Mouse (Mus musculus): ENCODE data around the gene Mlec. TPM values are rescaled to one million over a fixed set of nuclear protein-coding genes. Genes with fewer than 3 reads are reported as not detected.

The Mlec gene
- total and polyA plus RNA-seq, 2 experiments from 2014 or later = 21.1 to 68.4 TPM

GRCm38 (mm10) chr5:115194626-115195221 lies 36.7 kb upstream of the Mlec start:
- 4% methylated on average over 12 of the region's 12 CpGs for WGBS
- Histone ChIP-seq H3K9me3 (replicated peaks; ENCODE audit: control insufficient read depth, low read length) (no peaks in the 10 kb centered on the region), H3K4me1 (ENCODE audit: control insufficient read depth, insufficient read depth) (peaks cover 10% of the 10 kb centered on the region), H3K4me3 (ENCODE audit: low read depth, low read length) (peak overlapping the region; percentile 60), H3K27ac (ENCODE audit: low read depth) (no peak overlapping the region), H3K27me3 (ENCODE audit: control insufficient read depth, insufficient read depth, low read length) (peaks cover 63% of the 10 kb centered on the region), H3K9ac (replicated peaks; ENCODE audit: low read depth, low read length) (no peak overlapping the region), H3K4me2 (ENCODE audit: low read depth, low read length) (peak overlapping the region; percentile 94), H3K36me3 (replicated peaks; ENCODE audit: control insufficient read depth, insufficient read depth, low read length) (no peaks in the 10 kb centered on the region)
- no peak for ATAC-seq (ENCODE audit: insufficient read depth, low read depth)
- DNase-seq (ENCODE audit: low spot score) = no peak
- TF ChIP-seq CTCF (IDR thresholded peaks at IDR 0.05; ENCODE audit: low read depth) (no peak), EP300 (IDR thresholded peaks at IDR 0.05; ENCODE audit: low read depth) (no peak)

GRCm38 (mm10) chr5:115193669-115194625 lies 36.0 kb upstream of the Mlec start, which contains the start of gene Cabp1:
Gene Cabp1 (minus strand): TSS chr5:115194381.
- DNase-seq (ENCODE audit: low spot score) (no peak), ATAC-seq (ENCODE audit: insufficient read depth, low read depth) (peak; percentile 16; the same call in 1 of the 2 replicates)
- no peaks in the 10 kb centered on the region for H3K36me3 ChIP-seq (replicated peaks; ENCODE audit: control insufficient read depth, insufficient read depth, low read length)
- TF ChIP-seq EP300 (IDR thresholded peaks at IDR 0.05; ENCODE audit: low read depth) (no peak), CTCF (IDR thresholded peaks at IDR 0.05; ENCODE audit: low read depth) (peak; percentile 23)
- no peak within 1 kb of the TSS for H3K27ac ChIP-seq (ENCODE audit: low read depth)
- 0 out of 2 replicates have a peak within 1 kb of the TSS, but pooled peaks have one; percentile 4 for H3K9ac ChIP-seq (replicated peaks; ENCODE audit: low read depth, low read length)
- H3K4me2 ChIP-seq (ENCODE audit: low read depth, low read length) = peak within 1 kb of the TSS; percentile 94
- WGBS = under 1% methylated on average over 100 of the region's 116 CpGs
- H3K4me1 ChIP-seq (ENCODE audit: control insufficient read depth, insufficient read depth) = peaks cover 10% of the 10 kb centered on the region
- peaks cover 65% of the 10 kb centered on the region for H3K27me3 ChIP-seq (ENCODE audit: control insufficient read depth, insufficient read depth, low read length)
- H3K9me3 ChIP-seq (replicated peaks; ENCODE audit: control insufficient read depth, low read length) = no peaks in the 10 kb centered on the region
- H3K4me3 ChIP-seq (ENCODE audit: low read depth, low read length) = peak within 1 kb of the TSS; percentile 60

DNA sequence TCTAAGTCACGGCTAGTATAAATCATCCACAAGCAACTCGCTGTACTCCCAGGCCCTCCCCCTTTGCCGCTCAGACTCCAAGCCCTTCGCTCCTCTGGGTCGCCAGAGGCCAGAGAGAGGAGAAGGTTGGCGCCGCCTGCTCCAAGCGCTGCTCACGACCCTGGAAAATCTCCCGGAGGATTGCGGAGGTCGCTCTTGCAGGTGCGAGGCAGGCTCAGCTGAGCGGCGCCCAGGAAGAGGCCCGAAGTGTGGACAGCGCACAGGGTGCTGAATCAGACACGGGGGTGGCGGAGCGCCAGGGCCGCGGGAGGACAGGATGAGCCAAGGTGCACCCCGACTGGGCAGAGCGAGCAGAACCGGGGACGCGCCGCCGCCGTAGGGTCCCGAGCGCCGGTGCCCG lies 35.2 kb upstream of the Mlec start:
- no peaks in the 10 kb centered on the region for H3K9me3 ChIP-seq (replicated peaks; ENCODE audit: control insufficient read depth, low read length)
- peaks cover 10% of the 10 kb centered on the region for H3K4me1 ChIP-seq (ENCODE audit: control insufficient read depth, insufficient read depth)
- 0 out of 2 replicates have a peak overlapping the region, but pooled peaks have one; percentile 4 for H3K9ac ChIP-seq (replicated peaks; ENCODE audit: low read depth, low read length)
- ATAC-seq (ENCODE audit: insufficient read depth, low read depth) = peak; percentile 73
- H3K4me2 ChIP-seq (ENCODE audit: low read depth, low read length) = peak overlapping the region; percentile 94
- peaks cover 65% of the 10 kb centered on the region for H3K27me3 ChIP-seq (ENCODE audit: control insufficient read depth, insufficient read depth, low read length)
- H3K27ac ChIP-seq (ENCODE audit: low read depth) = no peak overlapping the region
- no peaks in the 10 kb centered on the region for H3K36me3 ChIP-seq (replicated peaks; ENCODE audit: control insufficient read depth, insufficient read depth, low read length)
- peak overlapping the region; percentile 60 for H3K4me3 ChIP-seq (ENCODE audit: low read depth, low read length)
- DNase-seq (ENCODE audit: low spot score) = no peak
- WGBS = under 1% methylated on average over 24 of the region's 34 CpGs
- TF ChIP-seq CTCF (IDR thresholded peaks at IDR 0.05; ENCODE audit: low read depth) = no peak
- TF ChIP-seq EP300 (IDR thresholded peaks at IDR 0.05; ENCODE audit: low read depth) = no peak

DNA sequence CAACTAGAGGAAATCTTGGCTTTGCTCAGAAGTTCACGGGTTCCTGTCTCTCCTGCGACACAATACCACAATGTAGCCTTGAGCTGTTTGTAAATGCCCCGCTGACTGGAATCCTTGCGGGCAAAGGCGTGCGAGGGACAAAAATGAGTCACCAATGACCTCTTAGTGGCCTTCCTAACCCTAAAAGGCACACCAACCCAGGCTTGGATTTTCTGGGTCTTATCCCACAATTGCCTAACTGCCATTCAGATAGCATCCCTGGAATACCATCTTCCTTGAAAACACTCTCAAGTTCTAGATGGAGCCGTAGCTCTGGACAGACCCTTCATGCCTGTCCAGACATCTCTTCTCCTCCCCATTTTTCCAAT lies 34.8 kb upstream of the Mlec start:
- Histone ChIP-seq H3K36me3 (replicated peaks; ENCODE audit: control insufficient read depth, insufficient read depth, low read length) (no peaks in the 10 kb centered on the region), H3K27me3 (ENCODE audit: control insufficient read depth, insufficient read depth, low read length) (peaks cover 65% of the 10 kb centered on the region), H3K4me1 (ENCODE audit: control insufficient read depth, insufficient read depth) (peaks cover 10% of the 10 kb centered on the region), H3K9me3 (replicated peaks; ENCODE audit: control insufficient read depth, low read length) (no peaks in the 10 kb centered on the region), H3K4me2 (ENCODE audit: low read depth, low read length) (peak overlapping the region; percentile 94; the same call in 1 of the 2 replicates), H3K4me3 (ENCODE audit: low read depth, low read length) (peak overlapping the region; percentile 60; the same call in 1 of the 2 replicates), H3K9ac (replicated peaks; ENCODE audit: low read depth, low read length) (no peak overlapping the region), H3K27ac (ENCODE audit: low read depth) (no peak overlapping the region)
- ATAC-seq (ENCODE audit: insufficient read depth, low read depth) (no peak), DNase-seq (ENCODE audit: low spot score) (no peak)
- no peak for TF ChIP-seq CTCF (IDR thresholded peaks at IDR 0.05; ENCODE audit: low read depth)
- TF ChIP-seq EP300 (IDR thresholded peaks at IDR 0.05; ENCODE audit: low read depth) = no peak
- 24% methylated on average over 7 of the region's 7 CpGs for WGBS

DNA sequence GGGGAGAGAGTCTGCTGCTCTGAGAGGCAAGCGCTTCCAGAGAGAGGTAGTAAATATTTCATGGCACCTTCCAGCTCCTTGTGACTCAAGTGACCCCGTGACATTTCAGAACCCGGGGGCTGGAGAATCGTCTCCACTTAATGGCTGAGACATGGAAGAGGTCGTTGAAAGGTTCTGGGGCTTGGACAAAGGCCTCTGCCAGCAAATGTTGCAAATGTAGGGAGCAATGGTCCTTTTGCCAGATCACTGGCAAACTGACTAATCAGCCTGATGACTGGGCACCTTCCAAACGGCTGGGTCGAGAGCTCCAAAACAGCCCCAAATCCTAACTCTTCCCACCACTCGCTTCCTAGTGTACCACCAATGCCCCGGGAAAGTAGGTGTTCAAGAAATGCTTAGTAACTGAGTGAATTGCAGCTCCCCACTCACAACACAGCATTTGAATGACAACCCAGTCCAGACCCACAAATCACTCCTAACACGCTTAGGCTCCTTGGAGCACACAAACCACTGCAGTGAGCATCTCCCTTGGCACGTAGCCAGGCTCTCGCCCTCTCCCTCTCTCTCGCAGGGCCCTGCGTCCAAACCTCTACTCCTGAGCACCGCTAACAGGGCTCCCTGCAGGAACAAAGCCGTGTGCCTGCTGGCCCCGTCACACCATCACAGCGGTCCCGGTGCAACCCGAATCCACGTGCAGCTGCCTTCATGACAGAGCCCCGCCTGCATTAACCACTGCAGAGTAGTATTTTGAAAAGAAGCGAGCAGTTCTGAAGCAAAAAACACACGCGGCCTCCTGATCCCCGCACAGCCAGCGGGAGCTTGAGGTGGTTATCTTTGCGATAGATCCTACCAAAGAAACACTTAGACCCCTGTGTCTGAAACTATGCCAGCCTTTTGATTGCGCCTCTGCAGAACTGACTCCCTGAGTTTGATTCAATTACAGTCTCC lies 34.2 kb upstream of the Mlec start:
- H3K4me2 ChIP-seq (ENCODE audit: low read depth, low read length) = no peak overlapping the region
- DNase-seq (ENCODE audit: low spot score) (no peak), ATAC-seq (ENCODE audit: insufficient read depth, low read depth) (no peak)
- no peaks in the 10 kb centered on the region for H3K9me3 ChIP-seq (replicated peaks; ENCODE audit: control insufficient read depth, low read length)
- no peaks in the 10 kb centered on the region for H3K36me3 ChIP-seq (replicated peaks; ENCODE audit: control insufficient read depth, insufficient read depth, low read length)
- H3K27me3 ChIP-seq (ENCODE audit: control insufficient read depth, insufficient read depth, low read length) = peaks cover 65% of the 10 kb centered on the region
- peaks cover 10% of the 10 kb centered on the region for H3K4me1 ChIP-seq (ENCODE audit: control insufficient read depth, insufficient read depth)
- TF ChIP-seq EP300 (IDR thresholded peaks at IDR 0.05; ENCODE audit: low read depth) (no peak), CTCF (IDR thresholded peaks at IDR 0.05; ENCODE audit: low read depth) (no peak)
- H3K4me3 ChIP-seq (ENCODE audit: low read depth, low read length) = no peak overlapping the region
- WGBS = 11% methylated on average over 29 of the region's 29 CpGs
- H3K9ac ChIP-seq (replicated peaks; ENCODE audit: low read depth, low read length) = no peak overlapping the region
- H3K27ac ChIP-seq (ENCODE audit: low read depth) = no peak overlapping the region
